ENCODE assay signal across 10 mouse cellular contexts in the genomic region with DNA sequence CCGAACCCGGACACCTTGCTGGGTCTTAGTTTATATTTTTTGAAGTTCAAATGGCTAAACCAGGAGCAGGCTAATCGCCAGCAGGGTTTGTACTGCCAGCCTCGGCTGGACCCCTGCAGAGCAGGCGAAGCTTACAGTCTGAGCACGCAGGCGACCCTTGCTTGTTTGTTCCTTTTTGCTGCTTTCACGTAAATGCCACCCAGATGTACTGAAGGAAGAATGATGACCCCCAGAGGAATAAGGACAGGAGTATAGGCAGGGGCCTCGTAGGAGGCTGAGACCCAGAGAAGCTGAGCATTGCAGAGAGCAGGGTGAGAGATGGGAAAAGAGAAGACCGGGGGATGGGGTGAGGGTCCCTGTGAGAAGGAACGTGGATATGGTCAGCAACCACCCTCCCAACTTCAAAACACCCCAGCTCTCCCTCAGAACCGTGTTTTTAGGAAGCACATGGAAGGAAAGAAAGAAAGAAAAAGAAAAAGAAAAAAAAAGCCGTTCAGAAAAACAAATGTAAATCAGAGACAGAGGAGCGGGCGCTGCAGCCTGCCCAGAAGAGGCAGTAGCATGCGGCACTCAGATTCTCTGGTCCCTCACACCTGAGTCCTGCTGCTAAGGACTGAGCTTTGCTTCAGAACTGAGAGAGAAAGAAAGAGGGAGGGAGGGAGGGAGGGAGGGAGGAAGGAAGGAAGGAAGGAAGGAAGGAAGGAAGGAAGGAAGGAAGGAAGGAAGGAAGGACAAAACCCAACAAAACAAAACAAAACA. TPM values are rescaled to one million over a fixed set of nuclear protein-coding genes. Genes with fewer than 3 reads are reported as not detected.
A peak's percentile ranks its signal among the peaks of the same experiment; 100 is the strongest.
DNase-seq lines count a peak whose midpoint lies in the region; ATAC-seq and TF ChIP-seq lines count a peak whose summit lies in the region.
"Had no signal": no experiment of that assay in that cellular context is flagged by ENCODE, and none has a peak within 500 bp of the region (broad histone marks: within the 10 kb centered on the region; RNA-seq: fewer than 3 reads in every experiment).

No protein-coding gene starts in this region.

- TF ChIP-seq RAD21 in CH12.LX (IDR thresholded peaks at IDR 0.05; ENCODE audit: low read depth, low read length): no peak

- no peak for TF ChIP-seq CTCF in CH12.LX (conservative IDR thresholded peaks at IDR 0.05 in 1 of 2, IDR thresholded peaks at IDR 0.05 in 1 of 2; ENCODE audit: low read depth in 2 of 2, low read length in 2 of 2)
- no peak for TF ChIP-seq CTCF in liver, embryonic 14.5 days (IDR thresholded peaks at IDR 0.05; ENCODE audit: low read depth)

- no peaks in the 10 kb centered on the region for H3K36me3 ChIP-seq in heart, embryonic 11.5 days (ENCODE audit: control insufficient read depth, insufficient read depth, low read length)
- H3K36me3 ChIP-seq in CH12.LX (replicated peaks in 1 of 2; ENCODE audit: control insufficient read depth in 1 of 2, insufficient read depth in 1 of 2, low read length in 1 of 2): peaks cover 0 to 8% of the 10 kb centered on the region in 2 experiments
- no peaks in the 10 kb centered on the region for H3K36me3 ChIP-seq in forebrain, embryonic 12.5 days (replicated peaks)
- H3K36me3 ChIP-seq in liver, embryonic 14.5 days (replicated peaks; ENCODE audit: control insufficient read depth, insufficient read depth, low read depth): no peaks in the 10 kb centered on the region
- H3K36me3 ChIP-seq: G1E had no signal

- dilution Hi-C loops in CH12.LX (cut with MboI; ENCODE audit: extremely low pct_ligation_motif_present, extremely low pct_unique_long_range_greater_than_20kb, low sequenced_read_pairs): no loop called here

- peaks cover 7% of the 10 kb centered on the region for H3K4me1 ChIP-seq in heart, embryonic 11.5 days (ENCODE audit: control insufficient read depth, insufficient read depth, low read length)
- no peaks in the 10 kb centered on the region for H3K4me1 ChIP-seq in CH12.LX (ENCODE audit: control insufficient read depth in 1 of 2, insufficient read depth in 2 of 2)
- peaks cover 17% of the 10 kb centered on the region for H3K4me1 ChIP-seq in forebrain, embryonic 12.5 days
- peaks cover 3 to 4% of the 10 kb centered on the region in 2 experiments; a peak in 3 of 4 replicates for H3K4me1 ChIP-seq in liver, embryonic 14.5 days (replicated peaks; ENCODE audit: control insufficient read depth in 2 of 2, insufficient read depth in 2 of 2, low read length in 1 of 2)

- in situ Hi-C loops in CH12.LX (cut with MboI; ENCODE audit: low pct_ligation_motif_present, low pct_unique_long_range_greater_than_20kb, low sequenced_read_pairs): no loop called here

- H3K27me3 ChIP-seq in heart, embryonic 11.5 days (ENCODE audit: control insufficient read depth, insufficient read depth, low read length): peaks cover 17% of the 10 kb centered on the region
- no peaks in the 10 kb centered on the region for H3K27me3 ChIP-seq in CH12.LX (replicated peaks)
- peaks cover 40% of the 10 kb centered on the region for H3K27me3 ChIP-seq in forebrain, embryonic 12.5 days
- peaks cover 5% of the 10 kb centered on the region; the same call in 1 of the 2 replicates for H3K27me3 ChIP-seq in liver, embryonic 14.5 days (ENCODE audit: control insufficient read depth, insufficient read depth, low read length)

- H3K4me3 ChIP-seq in heart, embryonic 11.5 days (ENCODE audit: low read depth, low read length): peak overlapping the region; percentile 55
- no peak overlapping the region for H3K4me3 ChIP-seq in CH12.LX (replicated peaks in 1 of 3; ENCODE audit: low read depth in 2 of 3, low read length in 2 of 3, poor library complexity in 1 of 3)
- H3K4me3 ChIP-seq in forebrain, embryonic 12.5 days (replicated peaks): peak overlapping the region; percentile 41
- no peak overlapping the region for H3K4me3 ChIP-seq in liver, embryonic 14.5 days (ENCODE audit: insufficient read depth in 1 of 2, low read depth in 2 of 2, low read length in 2 of 2)

- H3K27ac ChIP-seq in heart, embryonic 11.5 days (ENCODE audit: low read depth, low read length): no peak overlapping the region
- no peak overlapping the region for H3K27ac ChIP-seq in CH12.LX (ENCODE audit: insufficient read depth, low read depth)
- no peak overlapping the region for H3K27ac ChIP-seq in forebrain, embryonic 12.5 days
- H3K27ac ChIP-seq in liver, embryonic 14.5 days: no peak overlapping the region

- no peak for TF ChIP-seq POLR2A in CH12.LX (IDR thresholded peaks at IDR 0.05; ENCODE audit: low read depth, low read length)

- 3% methylated on average over 16 of the region's 16 CpGs for WGBS in heart, embryonic 11.5 days (ENCODE audit: insufficient replicate concordance)
- 2% methylated on average over 16 of the region's 16 CpGs for WGBS in forebrain, embryonic 12.5 days
- 7% methylated on average over 16 of the region's 16 CpGs for WGBS in liver, embryonic 14.5 days (ENCODE audit: insufficient replicate concordance)

- DNase-seq in heart, adult 11 months: no peak
- DNase-seq in CH12.LX (ENCODE audit: extremely low read depth): no peak
- no peak for DNase-seq in liver, embryonic 14.5 days (ENCODE audit: low read depth in 3 of 3, low spot score in 3 of 3)
- DNase-seq in yolk sac, embryonic 10.5 days (ENCODE audit: low spot score): no peak
- DNase-seq in urinary bladder, postnatal 25 days (ENCODE audit: low spot score): no peak
- no peak for DNase-seq in right cerebral cortex, postnatal 10 days (ENCODE audit: low spot score in 2 of 2)

- ATAC-seq in heart, embryonic 11.5 days (replicated peaks; ENCODE audit: insufficient number of reproducible peaks, low FRiP score, low TSS enrichment): peak; percentile 23; the same call in 1 of the 2 replicates
- ATAC-seq in forebrain, embryonic 12.5 days (ENCODE audit: low FRiP score): peak; percentile 71
- peak; percentile 18; the same call in 1 of the 2 replicates for ATAC-seq in liver, embryonic 14.5 days (ENCODE audit: insufficient read depth)

- peak overlapping the region; percentile 98 for H3K4me2 ChIP-seq in heart, embryonic 11.5 days
- peak overlapping the region; percentile 51 for H3K4me2 ChIP-seq in CH12.LX (ENCODE audit: insufficient read depth, low read depth, poor library complexity, severe bottlenecking)
- peak overlapping the region; percentile 78 for H3K4me2 ChIP-seq in forebrain, embryonic 12.5 days
- H3K4me2 ChIP-seq in liver, embryonic 14.5 days (ENCODE audit: low read depth): peak overlapping the region; percentile 77

- 0 out of 2 replicates have a peak overlapping the region, but pooled peaks have one; percentile 8 for H3K9ac ChIP-seq in heart, embryonic 11.5 days (ENCODE audit: low read depth, low read length)
- H3K9ac ChIP-seq in CH12.LX (ENCODE audit: insufficient read depth, low read depth): no peak overlapping the region
- H3K9ac ChIP-seq in forebrain, embryonic 12.5 days: peak overlapping the region; percentile 30; the same call in 1 of the 2 replicates
- H3K9ac ChIP-seq in liver, embryonic 14.5 days (replicated peaks): no peak overlapping the region

- H3K79me2 ChIP-seq in CH12.LX (replicated peaks; ENCODE audit: control insufficient read depth, extremely low read depth, insufficient read depth, poor library complexity, severe bottlenecking): no peaks in the 10 kb centered on the region

- TF ChIP-seq EP300 in CH12.LX (IDR thresholded peaks at IDR 0.05; ENCODE audit: low read length): no peak
- TF ChIP-seq EP300 in liver, embryonic 14.5 days (IDR thresholded peaks at IDR 0.05; ENCODE audit: low read depth): no peak

- H3K9me3 ChIP-seq in heart, embryonic 11.5 days (replicated peaks; ENCODE audit: control insufficient read depth, low read length): no peaks in the 10 kb centered on the region
- no peaks in the 10 kb centered on the region for H3K9me3 ChIP-seq in CH12.LX (replicated peaks; ENCODE audit: low read length)
- H3K9me3 ChIP-seq in forebrain, embryonic 12.5 days: no peaks in the 10 kb centered on the region
- no peaks in the 10 kb centered on the region for H3K9me3 ChIP-seq in liver, embryonic 14.5 days (ENCODE audit: control insufficient read depth, low read length)

TF ChIP-seq in CH12.LX, 34 proteins besides CTCF, POLR2A, EP300 and RAD21:
- TF ChIP-seq ZNF384 (IDR thresholded peaks at IDR 0.05; ENCODE audit: low read depth, low read length) (no peak), NELFE (IDR thresholded peaks at IDR 0.05; ENCODE audit: low read depth, low read length) (0 out of 2 replicates have a peak, but pooled peaks have one; percentile 4)

RNA-seq across cellular contexts. Expression of a gene that starts 31.1 kb away (rescaled TPM):
- polyA plus RNA-seq in heart, embryonic 11.5 days (2014; fragmentation: Nextera tagmentation; extraction: Ambion mirVana): not detected in 2 replicates
- total RNA-seq in CH12.LX (2012; rRNA removed) (0.59 TPM in 2 replicates), CH12.LX (2014; rRNA removed) (0.48 and 0.58 TPM in 2 replicates)
- 0.91 and 0.99 TPM in 2 replicates for polyA plus RNA-seq in CH12.LX (2012; ENCODE audit: insufficient read length, low read depth)
- not detected in 2 replicates for polyA plus RNA-seq in forebrain, embryonic 12.5 days (2016; fragmentation: Nextera tagmentation; extraction: Ambion mirVana)
- polyA plus RNA-seq in liver, embryonic 14.5 days (2012; rRNA removed): 0.02 and 0.03 TPM in 2 replicates
- 0.01 TPM in 1 of 2 replicates, not detected in the other for polyA plus RNA-seq in liver, embryonic 14.5 days (2014; fragmentation: Nextera tagmentation; extraction: Ambion mirVana)
- polyA plus RNA-seq: erythroblast, embryonic 14.5 days; G1E had no signal

Comparison
In these comparisons a context has a peak if more than half of its experiments do, and no peak if none do; other contexts are left out.
1. ATAC-seq: peak in every context shown above with its lines; median percentile 71 in forebrain, embryonic 12.5 days; 23 in heart, embryonic 11.5 days; 18 in liver, embryonic 14.5 days.
2. H3K4me3 ChIP-seq: peak in heart, embryonic 11.5 days (single experiment) and forebrain, embryonic 12.5 days (single experiment); none in CH12.LX (0 of 3) and liver, embryonic 14.5 days (0 of 2).
3. H3K9ac ChIP-seq: peak in heart, embryonic 11.5 days (single experiment) and forebrain, embryonic 12.5 days (single experiment); none in CH12.LX (single experiment) and liver, embryonic 14.5 days (single experiment).
4. Peak in every context shown above with its lines, with median percentiles within 50 percentile points of each other: H3K4me2 ChIP-seq.